Mouse (Mus musculus): ENCODE data around the gene Rph3al.

Gene Rph3al

GRCm38 (mm10) chr11:75904501-75904900 is 33.7 kb downstream of the Rph3al start:
- DNase-seq, result no peak

- peak; percentile 52 for DNase-seq
Measured at GRCm38 (mm10) chr11:75903486-75903885, 34.7 kb downstream of the Rph3al start.

DNA sequence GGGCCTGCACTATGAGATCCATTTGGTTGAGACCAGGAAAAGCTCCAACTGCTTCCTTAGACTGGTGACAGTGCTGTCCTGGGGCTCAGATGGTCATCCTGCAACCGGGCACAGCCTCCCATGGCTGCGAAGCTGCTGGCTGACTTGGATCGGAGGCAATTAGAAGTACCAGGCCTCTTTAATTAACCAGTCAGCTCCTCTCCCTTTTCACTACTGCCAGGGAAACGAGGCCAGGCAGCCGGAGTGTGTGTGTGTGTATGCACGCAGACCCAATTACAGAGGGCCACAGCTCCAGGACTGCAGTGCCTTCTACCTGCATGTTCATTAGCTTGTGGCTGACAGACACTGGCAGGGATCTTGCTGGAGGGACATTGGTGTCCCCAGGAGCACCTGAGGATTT is 36.9 kb downstream of the Rph3al start:
- DNase-seq, result no peak

GRCm38 (mm10) chr11:75899676-75900075 is 38.6 kb downstream of the Rph3al start:
- no peak for DNase-seq

GRCm38 (mm10) chr11:75898532-75898931 is 39.7 kb downstream of the Rph3al start:
- no peak for DNase-seq

GRCm38 (mm10) chr11:75894791-75895420 is 43.3 kb downstream of the Rph3al start:
- no peak for DNase-seq

DNA sequence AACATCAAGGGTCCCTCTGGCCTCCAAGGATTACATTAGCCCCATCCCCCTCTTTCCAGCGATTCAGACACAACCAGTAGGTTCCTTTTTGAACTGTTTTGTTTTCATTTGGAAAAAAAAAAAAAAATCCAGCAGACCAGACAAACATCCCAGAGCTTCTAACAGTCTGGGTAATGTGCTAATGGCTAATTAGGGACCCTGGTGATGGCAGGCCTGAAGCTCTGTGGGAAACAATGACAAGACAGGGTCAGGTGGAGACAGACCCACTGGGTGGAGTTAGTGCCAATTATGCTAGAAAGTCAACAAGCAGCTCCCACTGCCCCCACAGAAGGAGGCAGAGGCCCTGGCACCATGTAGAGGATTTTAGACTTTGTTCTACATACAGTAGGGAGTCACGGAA is 44.3 kb downstream of the Rph3al start:
- DNase-seq, result no peak

GRCm38 (mm10) chr11:75887349-75887748 is 50.9 kb downstream of the Rph3al start:
- no peak for DNase-seq

- no peak for DNase-seq
Measured at GRCm38 (mm10) chr11:75881234-75881633, 57.0 kb downstream of the Rph3al start.

GRCm38 (mm10) chr11:75880064-75880463 is 58.2 kb downstream of the Rph3al start:
- no peak for DNase-seq

GRCm38 (mm10) chr11:75878460-75878859 is 59.8 kb downstream of the Rph3al start:
- no peak for DNase-seq

- peak; percentile 13 for DNase-seq
Measured at GRCm38 (mm10) chr11:75876043-75876780, 62.0 kb downstream of the Rph3al start.

GRCm38 (mm10) chr11:75871688-75872087 is 66.5 kb downstream of the Rph3al start:
- DNase-seq, result no peak

- DNase-seq, result no peak
Measured at GRCm38 (mm10) chr11:75870947-75871346, 67.3 kb downstream of the Rph3al start.

- no peak for DNase-seq
Measured at GRCm38 (mm10) chr11:75870386-75870785, 67.8 kb downstream of the Rph3al start.

GRCm38 (mm10) chr11:75869898-75870297 is 68.3 kb downstream of the Rph3al start:
- DNase-seq, result no peak

DNA sequence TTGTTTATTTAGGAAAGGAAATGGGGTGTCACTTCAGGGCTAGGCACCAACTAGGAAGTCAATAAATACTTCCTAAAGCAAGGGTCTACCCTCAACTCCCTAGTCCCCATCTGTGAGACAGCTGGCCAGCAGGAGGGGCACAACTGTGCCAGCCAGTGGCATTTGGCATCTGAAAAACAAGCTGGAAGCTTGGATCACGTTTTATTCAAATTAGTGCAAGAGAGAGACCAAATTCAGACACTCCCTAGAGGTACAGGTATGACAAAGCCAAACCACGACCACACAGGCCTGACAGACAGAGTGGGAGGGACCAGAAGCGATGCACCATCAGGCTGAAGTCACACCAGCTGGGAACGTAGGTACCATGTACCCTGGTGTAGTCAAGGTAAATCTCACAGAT is 71.4 kb downstream of the Rph3al start:
- DNase-seq, result no peak

DNA sequence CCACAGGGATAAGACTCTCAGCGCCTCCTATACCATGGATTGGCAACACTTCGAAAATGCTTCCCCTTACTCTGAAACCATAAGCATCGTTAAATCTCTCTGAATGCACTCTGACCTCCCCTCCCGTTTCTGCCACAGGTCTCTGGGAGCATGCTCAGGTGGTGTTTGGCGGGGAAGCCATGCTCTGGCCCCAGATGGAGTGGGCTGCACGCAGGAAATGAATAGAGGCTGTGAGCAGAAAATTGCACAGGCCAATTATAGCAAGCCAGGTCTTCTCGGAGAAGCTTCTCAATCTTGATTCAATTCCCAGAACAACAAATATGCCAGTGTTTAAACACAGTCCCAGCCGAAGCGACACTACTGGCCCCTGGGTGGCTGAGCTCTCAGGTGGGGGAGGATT is 72.4 kb downstream of the Rph3al start:
- no peak for DNase-seq

DNA sequence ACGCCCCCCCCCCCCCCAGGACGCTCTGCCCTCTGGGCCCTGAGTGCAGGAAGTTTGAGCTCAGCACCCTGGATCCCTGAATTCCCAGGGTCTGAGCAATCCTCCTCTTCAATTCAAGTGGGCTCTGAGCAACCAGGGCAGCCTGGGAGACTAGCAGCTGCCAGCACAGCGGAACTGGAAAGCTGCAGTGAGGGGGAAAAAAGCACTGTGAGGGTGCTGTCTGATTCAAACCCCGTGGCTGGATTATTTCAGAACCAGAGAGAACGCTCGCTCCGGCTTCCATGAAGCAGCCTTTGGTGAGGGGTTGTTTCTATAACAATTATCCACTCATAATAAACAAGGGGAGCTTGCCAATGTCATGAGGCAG is 73.0 kb downstream of the Rph3al start:
- DNase-seq, result no peak

DNA sequence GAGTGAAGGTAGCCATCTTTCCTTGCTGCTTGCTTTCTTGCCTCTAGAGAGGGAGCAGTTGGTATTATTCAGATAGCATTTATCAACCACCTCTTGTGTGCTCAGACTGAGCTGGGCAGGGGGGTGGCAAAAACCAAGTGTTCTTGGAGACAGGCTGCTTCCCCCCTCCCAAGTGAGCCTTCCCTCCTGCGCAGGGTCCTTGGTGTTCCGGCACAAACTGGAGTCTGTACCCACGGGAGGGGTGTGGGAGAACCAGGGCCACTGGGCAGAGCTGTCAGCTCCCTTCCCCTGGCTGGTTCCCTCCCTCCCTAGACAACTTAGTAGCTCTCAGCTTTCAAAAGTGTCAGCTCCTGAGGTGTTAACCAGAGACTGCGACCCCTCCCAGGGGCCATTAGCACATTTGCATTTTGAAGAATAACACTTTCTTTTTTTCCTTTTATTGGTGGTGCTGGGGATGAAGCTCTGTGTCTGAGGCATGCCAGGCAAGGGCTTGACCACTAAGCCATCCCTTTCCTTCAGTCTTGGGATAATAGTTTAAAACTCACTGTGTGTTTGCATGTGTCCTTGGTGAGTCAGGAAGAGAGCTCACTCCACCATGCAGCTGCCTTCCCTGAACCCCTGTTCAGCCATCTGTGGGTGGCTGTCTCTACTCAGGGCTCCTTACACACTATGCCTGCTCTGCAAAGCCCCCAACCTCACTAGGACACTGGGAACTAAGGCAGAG is 73.5 kb downstream of the Rph3al start:
- no peak for DNase-seq

DNA sequence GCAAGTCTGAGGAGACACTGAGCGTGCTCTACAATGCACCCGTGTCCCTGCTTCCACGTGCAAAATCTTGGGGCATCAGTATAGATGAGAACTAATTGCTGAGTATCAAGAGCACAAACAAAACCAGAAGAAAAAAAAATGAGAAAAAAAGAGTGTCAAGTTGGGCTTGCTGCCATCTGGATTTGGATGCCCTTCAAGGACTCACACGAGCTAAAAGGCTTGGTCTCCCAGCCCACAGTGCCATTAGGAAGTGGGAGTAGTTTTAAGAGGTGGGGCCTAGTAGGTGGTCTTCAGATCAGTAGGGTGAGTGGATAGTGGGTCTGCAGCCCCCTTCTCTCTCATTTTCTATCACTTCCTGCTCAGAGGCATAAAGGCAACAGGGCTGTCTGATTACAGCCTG is 75.8 kb downstream of the Rph3al start:
- DNase-seq, result no peak

DNA sequence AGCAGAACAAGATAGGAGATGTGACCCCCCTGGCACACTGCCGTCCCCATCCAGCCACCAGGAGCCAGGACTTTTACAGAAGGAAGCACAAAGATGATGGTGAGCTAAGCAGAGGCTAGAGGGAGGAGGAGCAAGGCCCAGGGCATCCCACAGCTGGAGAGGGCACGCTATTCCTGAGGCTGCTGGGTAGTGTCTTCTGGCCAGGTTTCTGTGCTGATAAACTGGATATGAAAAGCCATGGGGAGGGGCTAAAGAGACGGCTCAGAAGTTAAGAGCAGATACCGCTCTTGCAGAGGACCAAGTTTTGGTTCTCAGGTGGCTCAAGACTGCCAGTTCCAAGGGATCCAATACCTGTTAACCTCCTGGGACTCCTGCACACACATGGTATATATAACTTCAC is 76.6 kb downstream of the Rph3al start:
- no peak for DNase-seq

GRCm38 (mm10) chr11:75861213-75861612 is 77.0 kb downstream of the Rph3al start:
- no peak for DNase-seq

- DNase-seq, result no peak
Measured at GRCm38 (mm10) chr11:75859460-75859859, 78.8 kb downstream of the Rph3al start.

Data from thymus, postnatal 14 days (tissue).